Mouse (Mus musculus): ENCODE measurements around the gene Cks2. TPM values are rescaled to one million over a fixed set of nuclear protein-coding genes. Genes with fewer than 3 reads are reported as not detected.
"Not testable (repeated sequence)": the region's sequence is repeated elsewhere in the genome, so short reads cannot be mapped to it uniquely, and the experiment has no call there.

The Cks2 gene
- polyA plus RNA-seq, 1 experiment from 2014 or later = 128 TPM

- no peaks in the 10 kb centered on the region for H3K36me3 ChIP-seq (ENCODE audit: control insufficient read depth, insufficient read depth, low read length)
- TF ChIP-seq EP300 (optimal IDR thresholded peaks at IDR 0.05) (no peak), CTCF (IDR thresholded peaks at IDR 0.05; ENCODE audit: low read depth) (no peak)
- H3K9me3 ChIP-seq (ENCODE audit: control insufficient read depth, low read length) = no peaks in the 10 kb centered on the region
- no peak overlapping the region for H3K27ac ChIP-seq (replicated peaks)
- no peak overlapping the region for H3K9ac ChIP-seq (ENCODE audit: low read length)
- no peak overlapping the region for H3K4me3 ChIP-seq (ENCODE audit: low read depth, low read length)
- H3K4me1 ChIP-seq (replicated peaks; ENCODE audit: control insufficient read depth, insufficient read depth) = no peaks in the 10 kb centered on the region
- H3K27me3 ChIP-seq (ENCODE audit: control insufficient read depth, insufficient read depth, low read length) = no peaks in the 10 kb centered on the region
- no peak overlapping the region for H3K4me2 ChIP-seq (replicated peaks; ENCODE audit: low read depth)
- DNase-seq (ENCODE audit: low spot score) = no peak
- no peak for ATAC-seq (ENCODE audit: low FRiP score, low TSS enrichment)
- 74% methylated on average over 6 of the region's 6 CpGs for WGBS
Observed at GRCm38 (mm10) chr13:51628273-51628848, 16.7 kb upstream of the Cks2 start.

DNA sequence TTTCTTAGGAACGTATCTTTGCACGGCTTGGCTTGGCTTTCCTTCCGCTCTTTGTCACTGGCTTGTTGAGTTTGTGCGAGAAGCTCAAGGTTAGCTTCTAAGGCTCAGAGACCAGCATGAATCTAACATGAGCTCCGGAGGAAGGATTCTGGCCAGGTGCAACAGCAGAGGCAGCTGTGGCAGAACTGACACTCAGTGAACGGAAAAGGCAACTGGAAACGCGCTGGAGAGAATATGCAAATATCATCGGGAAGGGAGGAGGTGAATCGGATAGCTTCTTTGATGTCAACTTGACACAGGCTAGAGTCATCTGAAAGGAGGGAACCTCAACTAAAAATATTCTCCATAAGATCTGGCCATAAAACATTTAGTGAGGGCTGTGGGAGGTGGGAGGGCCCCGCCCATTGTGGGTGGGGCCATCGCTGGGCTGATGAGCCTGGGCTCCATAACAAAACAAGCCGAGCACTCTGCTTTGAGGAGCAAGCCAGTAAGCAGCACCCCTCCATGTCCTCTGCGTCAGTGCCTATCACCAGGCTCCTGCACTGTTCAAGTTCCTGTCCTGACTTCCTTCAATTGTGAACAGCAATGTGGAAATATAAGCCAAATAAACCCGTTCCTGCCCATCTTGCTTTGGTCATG is 13.6 kb upstream of the Cks2 start:
- DNase-seq (ENCODE audit: low spot score) (no peak), ATAC-seq (ENCODE audit: low FRiP score, low TSS enrichment) (no peak)
- 76% methylated on average over 15 of the region's 15 CpGs for WGBS
- H3K27ac ChIP-seq (replicated peaks) = no peak overlapping the region
- no peaks in the 10 kb centered on the region for H3K9me3 ChIP-seq (ENCODE audit: control insufficient read depth, low read length)
- H3K36me3 ChIP-seq (ENCODE audit: control insufficient read depth, insufficient read depth, low read length) = no peaks in the 10 kb centered on the region
- H3K4me2 ChIP-seq (replicated peaks; ENCODE audit: low read depth) = no peak overlapping the region
- no peak for TF ChIP-seq EP300 (optimal IDR thresholded peaks at IDR 0.05)
- no peak overlapping the region for H3K9ac ChIP-seq (ENCODE audit: low read length)
- H3K4me1 ChIP-seq (replicated peaks; ENCODE audit: control insufficient read depth, insufficient read depth) = no peaks in the 10 kb centered on the region
- H3K27me3 ChIP-seq (ENCODE audit: control insufficient read depth, insufficient read depth, low read length) = no peaks in the 10 kb centered on the region
- no peak overlapping the region for H3K4me3 ChIP-seq (ENCODE audit: low read depth, low read length)

- ATAC-seq (ENCODE audit: low FRiP score, low TSS enrichment) (no peak), DNase-seq (ENCODE audit: low spot score) (no peak)
- no peaks in the 10 kb centered on the region for H3K27me3 ChIP-seq (ENCODE audit: control insufficient read depth, insufficient read depth, low read length)
- TF ChIP-seq EP300 (optimal IDR thresholded peaks at IDR 0.05) (no peak), CTCF (IDR thresholded peaks at IDR 0.05; ENCODE audit: low read depth) (no peak)
- 79% methylated on average over 5 of the region's 5 CpGs for WGBS
- H3K27ac ChIP-seq (replicated peaks) = no peak overlapping the region
- H3K4me2 ChIP-seq (replicated peaks; ENCODE audit: low read depth) = no peak overlapping the region
- no peaks in the 10 kb centered on the region for H3K4me1 ChIP-seq (replicated peaks; ENCODE audit: control insufficient read depth, insufficient read depth)
- no peak overlapping the region for H3K4me3 ChIP-seq (ENCODE audit: low read depth, low read length)
- no peak overlapping the region for H3K9ac ChIP-seq (ENCODE audit: low read length)
- H3K36me3 ChIP-seq (ENCODE audit: control insufficient read depth, insufficient read depth, low read length) = no peaks in the 10 kb centered on the region
- no peaks in the 10 kb centered on the region for H3K9me3 ChIP-seq (ENCODE audit: control insufficient read depth, low read length)
Observed at GRCm38 (mm10) chr13:51632560-51633218, 12.3 kb upstream of the Cks2 start.

DNA sequence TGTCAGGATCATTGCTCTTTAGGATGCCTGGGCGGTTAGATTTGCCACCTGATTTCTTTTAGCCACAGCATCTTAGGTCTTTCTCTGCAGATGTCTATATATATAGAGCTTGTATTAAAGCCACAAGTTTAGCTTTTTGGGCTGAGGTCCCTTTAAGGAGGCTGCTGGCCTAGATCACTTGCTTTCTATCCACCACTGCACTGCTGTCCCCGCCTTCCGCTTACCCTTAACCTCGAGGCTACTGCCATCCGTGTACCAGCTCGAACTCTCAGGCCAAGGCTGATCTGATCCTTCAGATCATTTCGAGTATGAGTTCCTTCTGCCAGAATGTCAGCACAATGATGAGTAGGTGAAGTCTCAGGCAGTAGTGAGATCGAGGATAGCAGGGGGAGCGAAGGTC is 9.6 kb upstream of the Cks2 start:
- H3K4me1 ChIP-seq (replicated peaks; ENCODE audit: control insufficient read depth, insufficient read depth) = not testable (repeated sequence)

DNA sequence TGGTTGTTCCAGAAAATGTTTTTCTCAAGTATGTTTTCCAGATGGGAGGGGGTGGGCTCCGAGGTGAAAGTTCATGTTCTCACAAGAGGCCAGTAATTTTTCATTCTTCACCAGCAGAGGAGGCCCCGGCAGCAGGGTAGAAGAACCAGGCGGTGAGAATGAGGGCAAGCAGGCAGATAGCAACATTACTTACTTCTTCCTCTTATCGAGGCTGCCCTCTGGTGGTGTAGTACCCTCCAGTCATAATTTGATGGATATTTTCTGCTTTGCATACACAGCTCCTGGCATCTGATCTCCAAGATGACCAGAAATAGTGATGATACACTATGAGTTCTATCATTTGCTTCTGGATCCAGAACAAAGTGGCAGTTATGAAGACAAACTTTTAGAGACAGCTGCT is 6.1 kb upstream of the Cks2 start:
- Histone ChIP-seq H3K9ac (ENCODE audit: low read length) (no peak overlapping the region), H3K9me3 (ENCODE audit: control insufficient read depth, low read length) (no peaks in the 10 kb centered on the region), H3K27ac (replicated peaks) (no peak overlapping the region), H3K4me3 (ENCODE audit: low read depth, low read length) (no peak overlapping the region), H3K4me1 (replicated peaks; ENCODE audit: control insufficient read depth, insufficient read depth) (no peaks in the 10 kb centered on the region), H3K4me2 (replicated peaks; ENCODE audit: low read depth) (no peak overlapping the region), H3K27me3 (ENCODE audit: control insufficient read depth, insufficient read depth, low read length) (no peaks in the 10 kb centered on the region), H3K36me3 (ENCODE audit: control insufficient read depth, insufficient read depth, low read length) (no peaks in the 10 kb centered on the region)
- no peak for ATAC-seq (ENCODE audit: low FRiP score, low TSS enrichment)
- TF ChIP-seq CTCF (IDR thresholded peaks at IDR 0.05; ENCODE audit: low read depth) (peak; percentile 55), EP300 (optimal IDR thresholded peaks at IDR 0.05) (no peak)
- 76% methylated on average over 4 of the region's 4 CpGs for WGBS
- DNase-seq (ENCODE audit: low spot score) = peak; percentile 26

More for the DNA sequence above, 9.6 kb upstream of the Cks2 start:
- not testable (repeated sequence) for H3K9me3 ChIP-seq (ENCODE audit: control insufficient read depth, low read length); ATAC-seq (ENCODE audit: low FRiP score, low TSS enrichment); H3K9ac ChIP-seq (ENCODE audit: low read length); H3K36me3 ChIP-seq (ENCODE audit: control insufficient read depth, insufficient read depth, low read length); H3K27me3 ChIP-seq (ENCODE audit: control insufficient read depth, insufficient read depth, low read length); H3K27ac ChIP-seq (replicated peaks); DNase-seq (ENCODE audit: low spot score); H3K4me2 ChIP-seq (replicated peaks; ENCODE audit: low read depth); H3K4me3 ChIP-seq (ENCODE audit: low read depth, low read length)
- 52% methylated on average over 4 of the region's 9 CpGs for WGBS

- Histone ChIP-seq H3K9ac (ENCODE audit: low read length) (no peak overlapping the region), H3K4me1 (replicated peaks; ENCODE audit: control insufficient read depth, insufficient read depth) (no peaks in the 10 kb centered on the region), H3K27me3 (ENCODE audit: control insufficient read depth, insufficient read depth, low read length) (no peaks in the 10 kb centered on the region), H3K9me3 (ENCODE audit: control insufficient read depth, low read length) (no peaks in the 10 kb centered on the region), H3K27ac (replicated peaks) (no peak overlapping the region), H3K36me3 (ENCODE audit: control insufficient read depth, insufficient read depth, low read length) (no peaks in the 10 kb centered on the region), H3K4me2 (replicated peaks; ENCODE audit: low read depth) (no peak overlapping the region), H3K4me3 (ENCODE audit: low read depth, low read length) (no peak overlapping the region)
- TF ChIP-seq EP300 (optimal IDR thresholded peaks at IDR 0.05) (no peak), CTCF (IDR thresholded peaks at IDR 0.05; ENCODE audit: low read depth) (no peak)
- DNase-seq (ENCODE audit: low spot score) (no peak), ATAC-seq (ENCODE audit: low FRiP score, low TSS enrichment) (no peak)
- 85% methylated on average over 3 of the region's 3 CpGs for WGBS
Observed at GRCm38 (mm10) chr13:51641424-51641823, 3.6 kb upstream of the Cks2 start.

Data from stomach, postnatal 0 days (tissue).